Comparison of ENCODE assay signal across 13 mouse cellular contexts in genomic region chr4:88157644-88158043, GRCm38 (mm10).
DNase-seq lines count a peak whose midpoint lies in the region; ATAC-seq lines count a peak whose summit lies in the region.
"Had no signal": no experiment of that assay in that cellular context is flagged by ENCODE, and none has a peak within 500 bp of the region (broad histone marks: within the 10 kb centered on the region; RNA-seq: fewer than 3 reads in every experiment).

No protein-coding gene starts in this region.

- H3K9me3 ChIP-seq in hindbrain, embryonic 15.5 days: no peaks in the 10 kb centered on the region
- no peaks in the 10 kb centered on the region for H3K9me3 ChIP-seq in hindbrain, embryonic 12.5 days (replicated peaks)
- H3K9me3 ChIP-seq: kidney, embryonic 15.5 days had no signal

- no peaks in the 10 kb centered on the region for H3K27me3 ChIP-seq in hindbrain, embryonic 15.5 days
- H3K27me3 ChIP-seq in hindbrain, embryonic 12.5 days: no peaks in the 10 kb centered on the region
- H3K27me3 ChIP-seq: kidney, embryonic 15.5 days had no signal

- H3K4me2 ChIP-seq in hindbrain, embryonic 15.5 days: no peak overlapping the region
- H3K4me2 ChIP-seq in hindbrain, embryonic 12.5 days (replicated peaks): no peak overlapping the region
- H3K4me2 ChIP-seq: kidney, embryonic 15.5 days had no signal

- no peak overlapping the region; the same call in 1 of the 2 replicates for H3K27ac ChIP-seq in hindbrain, embryonic 15.5 days (replicated peaks)
- no peak overlapping the region for H3K27ac ChIP-seq in hindbrain, embryonic 12.5 days
- H3K27ac ChIP-seq: kidney, embryonic 15.5 days had no signal

- 61% methylated on average over 6 of the region's 6 CpGs for WGBS in hindbrain, embryonic 15.5 days
- 85% methylated on average over 6 of the region's 6 CpGs for WGBS in hindbrain, embryonic 12.5 days

- H3K4me1 ChIP-seq in hindbrain, embryonic 15.5 days (replicated peaks): peaks cover 22% of the 10 kb centered on the region
- peaks cover 6% of the 10 kb centered on the region; the same call in 1 of the 2 replicates for H3K4me1 ChIP-seq in hindbrain, embryonic 12.5 days
- H3K4me1 ChIP-seq: kidney, embryonic 15.5 days had no signal

- H3K9ac ChIP-seq in hindbrain, embryonic 15.5 days: no peak overlapping the region
- H3K9ac ChIP-seq in hindbrain, embryonic 12.5 days: no peak overlapping the region
- H3K9ac ChIP-seq: kidney, embryonic 15.5 days had no signal

- no peaks in the 10 kb centered on the region for H3K36me3 ChIP-seq in hindbrain, embryonic 15.5 days
- no peaks in the 10 kb centered on the region for H3K36me3 ChIP-seq in hindbrain, embryonic 12.5 days
- H3K36me3 ChIP-seq: kidney, embryonic 15.5 days had no signal

- no peak overlapping the region for H3K4me3 ChIP-seq in hindbrain, embryonic 15.5 days
- H3K4me3 ChIP-seq in hindbrain, embryonic 12.5 days: no peak overlapping the region
- H3K4me3 ChIP-seq: kidney, embryonic 15.5 days had no signal

- DNase-seq in cerebellum, postnatal 10 days: peak; percentile 43 to 56
- no peak for DNase-seq in cerebellum, adult 18-20 months
- DNase-seq in right cerebral cortex, adult 18-20 months: peak; percentile 26
- no peak for DNase-seq in right cerebral cortex, adult 2 months (ENCODE audit: low spot score in 2 of 2)
- no peak for DNase-seq in lung, postnatal 14 days
- DNase-seq in embryo, embryonic 9.5 days (ENCODE audit: extremely low spot score): no peak
- DNase-seq: adrenal gland, postnatal 10 days; gastrocnemius, postnatal 10 days; lung, adult 2 months; thymus, adult 2 months had no signal

- peak; percentile 45; the same call in 1 of the 2 replicates for ATAC-seq in hindbrain, embryonic 15.5 days (ENCODE audit: low FRiP score, low read depth)
- no peak for ATAC-seq in hindbrain, embryonic 12.5 days (ENCODE audit: low FRiP score)

Comparison
In these comparisons a context has a peak if more than half of its experiments do, and no peak if none do; other contexts are left out.
1. DNase-seq: peak in cerebellum, postnatal 10 days (2 of 2) and right cerebral cortex, adult 18-20 months (single experiment); none in cerebellum, adult 18-20 months (0 of 2), right cerebral cortex, adult 2 months (0 of 2), lung, postnatal 14 days (single experiment) and embryo, embryonic 9.5 days (single experiment).